Mouse (Mus musculus): ENCODE results near the gene Hist2h3b.
A peak's percentile ranks its signal among the peaks of the same experiment; 100 is the strongest.
"Not testable (repeated sequence)": the region's sequence is repeated elsewhere in the genome, so short reads cannot be mapped to it uniquely, and the experiment has no call there.

The Hist2h3b gene

GRCm38 (mm10) chr3:96238954-96239793, 29.3 kb upstream of the Hist2h3b start, which contains the start of gene Hist2h3c2:
Hist2h3c2 (minus strand) TSS chr3:96239127.
- not testable (repeated sequence) for DNase-seq (ENCODE audit: low spot score)

DNA sequence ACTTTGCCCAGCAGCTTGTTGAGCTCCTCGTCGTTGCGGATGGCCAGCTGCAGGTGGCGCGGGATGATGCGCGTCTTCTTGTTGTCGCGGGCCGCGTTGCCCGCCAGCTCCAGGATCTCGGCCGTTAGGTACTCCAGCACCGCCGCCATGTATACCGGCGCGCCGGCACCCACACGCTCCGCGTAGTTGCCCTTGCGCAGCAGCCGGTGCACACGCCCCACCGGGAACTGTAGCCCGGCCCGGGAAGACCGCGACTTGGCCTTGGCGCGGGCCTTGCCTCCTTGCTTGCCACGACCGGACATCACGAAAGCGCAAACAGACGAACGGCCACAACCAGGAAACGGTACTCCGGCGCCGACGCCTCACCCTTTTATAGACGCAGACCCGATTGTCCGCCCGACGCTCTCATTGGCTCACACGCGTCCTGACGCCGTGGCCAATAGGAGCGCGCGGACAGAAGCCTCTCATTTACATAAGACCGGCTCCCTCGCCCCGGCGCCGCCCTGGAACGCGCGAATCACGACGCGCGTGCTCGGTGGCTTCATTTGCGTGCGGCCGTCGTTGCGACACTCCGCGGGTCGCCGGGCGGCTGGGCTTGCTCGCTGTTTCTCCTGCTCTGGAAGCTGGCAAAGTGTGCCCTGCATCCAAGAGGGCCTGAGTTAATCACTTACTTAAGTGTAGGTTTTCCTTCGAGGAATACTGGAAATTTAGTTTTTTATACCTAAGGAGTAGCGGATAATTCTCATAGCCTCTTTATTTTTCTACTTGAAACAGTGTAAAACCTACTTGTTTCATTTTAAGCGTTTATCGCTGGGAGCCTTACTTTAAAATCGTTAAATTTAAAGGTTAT, 28.3 kb upstream of the Hist2h3b start, which contains the start of gene Hist2h2aa2:
Gene Hist2h2aa2 (minus strand): TSS at position 328 of the 850 bp plus-strand sequence.
- peak; percentile 92 for DNase-seq (ENCODE audit: low spot score)

DNA sequence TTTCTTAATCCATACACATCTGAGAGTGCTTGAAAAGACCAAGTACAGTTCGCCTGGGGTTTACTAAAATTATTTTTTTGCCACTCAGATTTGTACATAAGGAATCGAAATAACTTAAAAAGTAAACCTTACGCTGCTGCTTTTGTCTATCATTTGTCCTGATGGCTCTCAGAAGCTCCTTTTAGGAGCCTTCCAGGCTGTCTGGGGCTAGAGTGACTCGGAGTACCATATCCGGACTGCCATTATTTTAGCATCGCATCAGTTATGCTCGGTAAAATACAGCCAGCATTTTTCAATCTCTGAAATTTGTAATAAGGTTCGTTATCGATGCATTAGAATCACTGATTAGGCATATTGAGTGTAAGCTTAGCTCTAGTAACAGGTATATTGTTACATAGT, 27.7 kb upstream of the Hist2h3b start:
- no peak for DNase-seq (ENCODE audit: low spot score)

DNA sequence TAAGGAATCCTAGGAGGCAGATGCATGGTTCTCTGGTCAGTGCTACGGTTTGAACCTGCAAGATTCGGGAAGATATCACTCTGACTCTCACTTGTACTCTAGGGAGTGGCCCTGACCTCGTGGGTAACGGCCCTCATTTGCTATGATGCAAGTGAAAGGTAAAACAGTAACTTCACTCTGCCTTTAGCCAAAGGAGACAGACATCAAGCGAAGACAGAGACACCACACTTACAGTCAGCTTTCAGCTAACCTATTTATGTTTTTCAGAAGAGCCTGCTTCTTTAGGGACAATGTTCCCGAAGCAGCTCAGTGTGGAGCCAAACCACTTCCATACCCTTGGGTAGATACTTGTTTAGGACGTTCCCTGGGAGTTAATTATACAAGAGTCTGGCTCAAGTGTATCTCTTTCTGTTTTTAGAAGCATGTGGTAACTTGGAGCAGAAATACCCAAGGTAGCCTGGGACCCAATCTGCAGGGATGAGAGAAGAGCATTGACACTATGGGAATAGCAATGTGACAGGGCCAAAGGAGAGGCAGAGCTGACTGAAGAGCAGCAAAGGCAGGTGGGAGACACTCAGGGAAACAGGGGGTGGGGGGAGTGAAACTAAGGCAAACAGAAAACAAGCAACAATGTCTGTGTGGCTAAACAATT, 24.4 kb upstream of the Hist2h3b start:
- no peak for DNase-seq (ENCODE audit: low spot score)

GRCm38 (mm10) chr3:96245003-96245886, 23.2 kb upstream of the Hist2h3b start, which contains the start of gene Hist2h2aa1:
Hist2h2aa1 (plus strand) TSS chr3:96245497.
- peak; percentile 85 for DNase-seq (ENCODE audit: low spot score)

- DNase-seq (ENCODE audit: low spot score) = not testable (repeated sequence)
Observed at GRCm38 (mm10) chr3:96246018-96246417, 22.4 kb upstream of the Hist2h3b start.

DNA sequence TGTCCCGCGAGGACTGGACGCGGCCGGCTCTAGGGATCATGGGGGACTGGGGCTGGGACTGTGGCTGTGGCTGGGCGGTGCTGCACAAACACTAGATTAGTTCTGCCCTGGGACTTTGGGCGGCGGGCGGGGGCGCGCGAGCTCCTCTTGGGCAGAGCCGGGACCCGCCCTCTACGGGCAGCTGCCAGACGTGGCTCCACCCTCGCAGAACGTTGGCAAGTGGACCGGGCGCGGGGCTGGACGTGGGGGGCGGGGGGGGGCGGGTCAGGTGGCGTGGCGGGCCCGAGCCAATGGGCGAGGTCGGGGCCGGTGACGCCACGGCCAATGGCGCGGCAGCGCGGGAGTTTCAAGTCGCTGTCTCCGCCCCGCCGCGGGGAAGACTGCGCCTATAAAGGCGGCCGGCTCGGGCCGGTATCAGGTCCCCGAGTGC, 22.0 kb upstream of the Hist2h3b start, which contains the start of gene Hist2h3c1:
Gene Hist2h3c1 (plus strand): TSS at position 259 of the 430 bp plus-strand sequence.
- DNase-seq (ENCODE audit: low spot score) = not testable (repeated sequence)

DNA sequence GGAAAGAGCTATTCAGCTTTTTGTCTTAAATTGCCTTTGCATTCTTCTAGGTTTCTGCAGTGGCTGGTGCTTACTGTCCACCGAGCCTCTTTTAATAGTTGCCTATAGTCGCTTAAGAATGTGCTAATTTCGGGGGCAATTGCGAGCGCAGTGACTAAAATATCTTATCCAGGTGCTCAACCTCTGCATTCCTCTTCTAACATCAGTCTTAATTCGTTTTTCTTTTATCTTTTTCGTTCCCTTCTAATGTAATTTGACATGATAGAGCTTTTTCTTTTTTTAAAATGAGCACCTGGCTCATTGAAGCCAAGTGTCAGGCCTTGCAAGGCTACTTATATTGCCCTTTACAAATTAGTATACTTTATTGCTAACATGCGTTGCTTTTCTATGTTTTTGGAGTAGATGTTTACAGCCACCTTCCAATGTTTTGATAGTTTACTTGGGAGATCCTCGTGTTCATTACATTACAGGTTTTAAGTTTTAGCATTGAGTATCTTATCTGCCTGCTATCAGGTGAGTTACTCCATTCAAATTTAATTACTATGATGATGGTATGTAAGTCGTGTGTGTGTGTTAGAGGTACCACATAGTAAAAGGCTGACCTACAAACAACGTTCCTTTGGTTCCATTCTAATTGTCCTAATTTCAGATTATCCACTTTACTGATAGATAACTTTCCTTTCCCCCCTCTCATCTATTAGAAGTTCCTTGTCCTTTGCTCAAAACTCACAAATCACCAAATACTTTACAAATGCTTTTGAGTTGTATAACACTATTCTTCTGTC, 20.9 kb upstream of the Hist2h3b start:
- no peak for DNase-seq (ENCODE audit: low spot score)

GRCm38 (mm10) chr3:96248141-96249033, 20.1 kb upstream of the Hist2h3b start:
- DNase-seq (ENCODE audit: low spot score) = no peak

DNA sequence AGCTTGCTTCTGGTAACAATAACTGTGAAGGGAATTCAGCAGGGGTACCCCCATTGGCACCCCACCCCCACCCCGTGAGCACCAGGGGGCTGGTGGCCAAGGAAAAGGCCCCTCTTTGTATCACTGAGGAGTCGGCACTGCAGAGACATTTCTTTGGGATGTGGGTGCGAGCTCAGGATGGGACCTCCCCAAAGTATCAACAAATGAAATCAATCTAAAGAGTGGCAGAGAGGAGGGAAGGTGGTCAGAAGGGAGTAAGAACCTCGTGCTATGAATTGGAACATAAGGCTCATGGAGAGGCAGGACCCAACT, 19.5 kb upstream of the Hist2h3b start:
- DNase-seq (ENCODE audit: low spot score) = no peak

GRCm38 (mm10) chr3:96250890-96251289, 17.6 kb upstream of the Hist2h3b start:
- DNase-seq (ENCODE audit: low spot score) = no peak

DNA sequence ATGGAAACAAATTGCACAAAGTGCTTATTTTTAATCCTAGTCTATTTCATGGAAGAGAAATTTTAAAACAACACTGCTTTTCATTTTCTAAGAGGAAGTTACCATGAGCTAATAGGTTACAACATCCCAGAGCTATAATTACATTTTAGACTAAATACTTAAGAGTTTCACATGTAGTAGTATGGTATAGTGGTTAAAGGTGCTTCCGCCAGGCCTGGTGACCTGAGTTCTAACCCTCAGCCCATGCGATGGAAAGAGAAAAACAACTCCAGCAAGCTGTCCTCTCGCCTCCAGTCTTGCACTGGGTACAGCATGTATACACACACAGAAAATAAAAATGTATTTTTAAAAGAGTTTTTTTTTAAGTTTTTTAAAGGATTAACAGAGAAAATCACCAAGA, 16.7 kb upstream of the Hist2h3b start:
- DNase-seq (ENCODE audit: low spot score) = no peak

DNA sequence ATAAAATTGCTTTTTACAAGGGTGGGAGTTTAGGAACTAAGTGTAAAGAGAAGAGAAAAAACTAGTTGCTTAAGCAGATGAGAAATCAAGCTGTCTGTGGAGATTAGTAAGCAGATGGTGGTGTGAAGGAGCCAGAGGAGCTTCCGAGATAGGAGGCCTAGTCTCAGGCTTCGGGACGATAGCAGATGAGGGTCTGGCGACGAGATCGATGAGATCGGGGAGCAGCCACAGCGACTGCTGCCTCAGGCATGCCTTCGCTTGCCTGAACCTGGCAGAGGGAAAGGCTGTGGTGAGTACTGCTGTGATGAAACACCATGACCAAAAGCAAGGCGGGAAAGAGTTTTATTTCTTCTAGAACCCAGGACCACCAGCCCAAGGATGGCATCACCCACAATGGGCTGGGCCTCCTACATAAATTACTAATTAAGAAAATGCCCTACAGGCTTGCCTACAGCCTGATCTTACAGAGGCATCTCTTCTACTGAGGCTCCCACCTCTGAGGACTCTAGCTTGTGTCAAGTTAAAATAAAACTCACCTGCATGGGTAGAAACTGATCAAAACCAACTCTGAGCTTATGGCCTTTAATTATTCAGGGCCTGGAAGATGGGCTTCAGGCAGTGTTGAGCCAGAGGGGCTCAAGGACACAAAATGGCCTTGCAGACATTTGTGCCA, 13.6 kb upstream of the Hist2h3b start:
- DNase-seq (ENCODE audit: low spot score) = no peak

DNA sequence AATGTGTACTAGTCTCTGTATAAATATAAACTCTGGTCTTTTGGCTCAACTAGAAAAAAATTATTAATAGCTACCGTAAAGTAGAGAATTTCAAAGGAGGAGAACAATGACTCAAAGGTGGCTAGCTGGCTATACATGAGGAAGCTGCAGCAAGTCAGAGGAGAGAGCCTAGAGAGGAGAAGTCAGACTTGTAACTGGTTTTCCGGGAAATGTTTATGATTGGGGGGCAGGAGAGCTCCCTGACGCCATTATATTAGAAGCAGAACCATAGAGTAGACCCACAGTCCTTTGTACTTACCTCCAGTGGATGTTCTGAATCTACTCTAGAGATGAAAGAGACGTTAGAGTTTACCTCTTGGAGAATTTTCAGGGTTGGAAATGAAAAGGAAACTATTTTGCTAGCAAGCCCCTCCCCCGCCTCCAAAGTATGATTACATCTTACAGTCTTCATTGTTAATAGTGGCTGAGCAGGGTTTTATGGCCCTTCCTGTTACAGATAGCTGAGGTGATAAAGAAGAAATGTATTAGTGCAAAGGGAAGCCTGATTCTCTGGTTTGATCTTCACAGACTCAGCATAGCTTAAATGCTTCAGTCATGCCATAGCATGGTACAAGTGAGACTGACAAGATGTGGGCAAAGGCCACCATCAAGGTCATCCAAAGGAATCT, 12.4 kb upstream of the Hist2h3b start:
- DNase-seq (ENCODE audit: low spot score) = no peak

GRCm38 (mm10) chr3:96257190-96257589, 11.3 kb upstream of the Hist2h3b start:
- DNase-seq (ENCODE audit: low spot score) = no peak

GRCm38 (mm10) chr3:96260220-96260619, 8.2 kb upstream of the Hist2h3b start:
- DNase-seq (ENCODE audit: low spot score) = no peak

GRCm38 (mm10) chr3:96261623-96262022, 6.8 kb upstream of the Hist2h3b start:
- DNase-seq (ENCODE audit: low spot score) = no peak

DNA sequence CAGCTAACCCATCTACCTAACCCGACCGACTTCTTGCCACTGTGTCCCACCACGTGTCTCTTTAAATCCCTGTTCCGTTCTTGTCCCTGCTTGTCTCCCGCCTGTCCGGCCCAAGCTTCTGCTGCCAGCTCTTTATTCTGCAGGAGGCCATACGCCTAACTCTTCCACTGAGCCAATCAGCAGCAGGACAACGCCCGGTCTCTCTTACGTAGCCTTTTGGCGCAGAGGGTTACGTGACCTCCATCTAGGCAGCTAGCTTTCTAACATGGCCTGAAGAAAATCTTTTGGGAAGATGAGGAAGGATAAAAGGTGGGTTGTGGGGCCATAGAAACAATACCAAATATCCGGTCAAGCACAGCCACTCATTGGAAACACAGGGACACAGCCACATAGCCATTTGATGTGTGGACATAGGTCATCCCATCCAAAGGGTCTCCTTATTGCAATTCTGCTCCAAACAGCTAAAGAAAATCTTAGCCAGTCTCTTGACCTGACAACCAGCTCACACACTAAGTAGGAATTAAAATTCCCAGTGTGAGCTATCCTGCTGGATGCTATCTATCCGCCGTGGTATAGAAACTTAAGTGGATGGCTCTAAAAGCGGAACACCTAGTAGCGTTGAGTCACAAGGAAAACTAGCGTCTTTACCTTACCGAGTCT, 6.1 kb upstream of the Hist2h3b start:
- peak; percentile 75 for DNase-seq (ENCODE audit: low spot score)
